Mouse (Mus musculus): ENCODE measurements around the gene Siglecf. TPM values are rescaled to one million over a fixed set of nuclear protein-coding genes. Genes with fewer than 3 reads are reported as not detected.

Siglecf gene
- total RNA-seq, 2 experiments from 2014 or later, result not detected

GRCm38 (mm10) chr7:43402718-43403117, 51.6 kb downstream of the Siglecf start:
- no peak for TF ChIP-seq CTCF (IDR thresholded peaks at IDR 0.05)
- H3K4me3 ChIP-seq, result no peak overlapping the region
- DNase-seq, result no peak
- intact Hi-C loops (cut with DNase I), result no loop called here
- no peak overlapping the region for H3K27ac ChIP-seq

DNA sequence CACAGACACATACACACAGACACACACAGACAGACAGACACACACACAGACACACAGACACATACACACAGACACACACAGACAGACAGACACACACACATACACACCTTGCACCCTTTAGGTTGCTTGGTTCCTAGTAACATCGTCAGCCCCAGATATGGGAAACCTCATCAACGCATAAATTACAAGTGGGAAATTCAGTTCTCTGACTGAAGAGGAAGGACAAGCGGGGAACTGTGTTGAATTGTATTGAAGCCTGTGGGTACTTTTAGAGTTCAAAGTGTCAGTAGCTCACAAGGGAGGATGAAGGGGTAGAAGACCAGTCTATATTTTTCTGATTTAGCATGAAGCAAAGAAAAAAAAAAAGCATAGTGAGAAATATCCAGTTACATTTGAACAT, 56.4 kb downstream of the Siglecf start:
- H3K4me3 ChIP-seq, result no peak overlapping the region
- TF ChIP-seq CTCF (IDR thresholded peaks at IDR 0.05), result no peak
- intact Hi-C loops (cut with DNase I), result no loop called here
- H3K27ac ChIP-seq, result no peak overlapping the region
- DNase-seq, result no peak

GRCm38 (mm10) chr7:43408131-43408553, 57.0 kb downstream of the Siglecf start, which contains the start of gene Siglecg:
Siglecg (plus strand) TSS chr7:43408204.
- DNase-seq, result no peak
- Histone ChIP-seq H3K27ac (no peak within 1 kb of the TSS), H3K4me3 (no peak within 1 kb of the TSS)
- intact Hi-C loops (cut with DNase I), result no loop called here
- no peak for TF ChIP-seq CTCF (IDR thresholded peaks at IDR 0.05)

DNA sequence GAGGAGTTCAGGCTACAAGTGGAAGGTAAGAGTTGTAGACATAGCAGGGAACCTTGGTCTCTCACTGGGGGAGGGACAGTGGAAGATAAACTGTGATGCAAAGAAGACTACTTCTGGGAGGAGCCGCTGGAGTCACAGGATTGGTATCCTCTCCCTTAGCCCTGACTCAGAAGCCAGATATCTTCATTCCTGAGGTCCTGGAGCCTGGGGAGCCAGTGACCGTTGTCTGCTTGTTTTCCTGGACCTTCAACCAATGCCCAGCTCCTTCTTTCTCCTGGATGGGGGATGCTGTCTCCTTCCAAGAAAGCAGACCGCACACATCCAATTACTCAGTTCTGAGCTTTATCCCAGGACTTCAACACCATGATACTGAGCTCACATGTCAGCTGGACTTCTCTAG, 57.9 kb downstream of the Siglecf start:
- Histone ChIP-seq H3K27ac (no peak overlapping the region), H3K4me3 (no peak overlapping the region)
- DNase-seq, result no peak
- intact Hi-C loops (cut with DNase I), result no loop called here
- no peak for TF ChIP-seq CTCF (IDR thresholded peaks at IDR 0.05)

Other genes starting within 250 kb of the Siglecf start
- not detected for gene Zfp936, start 237.1 kb upstream of the Siglecf start, total RNA-seq (2021)
- gene Zfp715, start 38.0 kb upstream of the Siglecf start, total RNA-seq (2021), result 1 to 10 TPM; 6.6 to 8.3 TPM
- not detected for gene Siglecg, start 56.9 kb downstream of the Siglecf start, total RNA-seq (2021)
- gene Lim2, start 76.3 kb downstream of the Siglecf start, total RNA-seq (2021), result not detected
- not detected for gene Nkg7, start 85.7 kb downstream of the Siglecf start, total RNA-seq (2021)
- not detected for gene Cldnd2, start 89.4 kb downstream of the Siglecf start, total RNA-seq (2021)
- 100 to 1,000 TPM; 221 to 447 TPM for gene Etfb, start 92.7 kb downstream of the Siglecf start, total RNA-seq (2021)
- gene Gm45233, start 92.8 kb downstream of the Siglecf start, total RNA-seq (2021), result 1 to 10 TPM in 1 of 2 experiments, under 1 TPM in 1; 0.45 to 1.2 TPM
- gene Vsig10l, start 111.8 kb downstream of the Siglecf start, total RNA-seq (2021), result 1 to 10 TPM; 1.7 to 2.3 TPM
- gene Iglon5, start 138.7 kb downstream of the Siglecf start, total RNA-seq (2021), result under 1 TPM; 0.20 to 0.28 TPM
- gene 4931406B18Rik, start 154.6 kb downstream of the Siglecf start, total RNA-seq (2021), result not detected
- 1 to 10 TPM; 1.4 TPM for gene Cd33, start 193.1 kb downstream of the Siglecf start, total RNA-seq (2021)
- under 1 TPM; 0.36 to 0.43 TPM for gene Zfp658, start 210.9 kb downstream of the Siglecf start, total RNA-seq (2021)
- 1 to 10 TPM; 3.1 to 4.9 TPM for gene Zfp719, start 228.3 kb downstream of the Siglecf start, total RNA-seq (2021)